Mouse (Mus musculus) hindbrain, embryonic 11.5 days (tissue): Measurements from ENCODE around the gene Ubr4. TPM values are rescaled to one million over a fixed set of nuclear protein-coding genes. Genes with fewer than 3 reads are reported as not detected.
"Not testable (repeated sequence)": the region's sequence is repeated elsewhere in the genome, so short reads cannot be mapped to it uniquely, and the experiment has no call there.

Experiments
- ATAC-seq: fragments of 200-750 bp; cut with Nextera tagmentation; 2 replicates; pipeline ENCODE4 v1.8.0; 2017; ENCODE audit warnings: mild to moderate bottlenecking, moderate TSS enrichment, moderate library complexity; ENCODE audit not compliant: low FRiP score
- DNase-seq: peaks from one replicate; pipeline ENCODE4 v3.0.0-alpha.2; 2015; ENCODE audit warnings: low spot score
- H3K27ac ChIP-seq: fragments of 300-500 bp; sonication (generic); 2 replicates; pipeline ENCODE4 v1.5.1; 2014; ENCODE audit warnings: mild to moderate bottlenecking, low read depth, low read length
- H3K27me3 ChIP-seq: fragments of 300-500 bp; sonication (generic); 2 replicates; pipeline ENCODE4 v1.6.1; 2014; ENCODE audit warnings: mild to moderate bottlenecking, low read length, moderate library complexity, mixed read lengths; ENCODE audit not compliant: control insufficient read depth, insufficient read depth
- H3K36me3 ChIP-seq: fragments of 300-500 bp; sonication (generic); 2 replicates; pipeline ENCODE4 v1.6.1; 2014; ENCODE audit warnings: mild to moderate bottlenecking, low read length, moderate library complexity, mixed read lengths; ENCODE audit not compliant: control insufficient read depth, insufficient read depth
- H3K4me1 ChIP-seq: fragments of 300-500 bp; sonication (generic); replicated peaks from 2 replicates; pipeline ENCODE4 v1.6.1; 2014; ENCODE audit warnings: low read length, mixed read lengths; ENCODE audit not compliant: control insufficient read depth, insufficient read depth
- H3K4me2 ChIP-seq: fragments of 300-500 bp; sonication (generic); replicated peaks from 2 replicates; pipeline ENCODE4 v1.6.1; 2014; ENCODE audit warnings: mild to moderate bottlenecking, low read depth, low read length
- H3K4me3 ChIP-seq: fragments of 300-500 bp; sonication (generic); 2 replicates; pipeline ENCODE4 v1.5.1; 2014; ENCODE audit warnings: low read depth, low read length
- H3K9ac ChIP-seq: fragments of 300-500 bp; sonication (generic); 2 replicates; pipeline ENCODE4 v1.6.1; 2014; ENCODE audit warnings: low read depth, low read length
- H3K9me3 ChIP-seq: fragments of 300-500 bp; sonication (generic); 2 replicates; pipeline ENCODE4 v1.6.1; 2016; ENCODE audit warnings: low read length; ENCODE audit not compliant: control insufficient read depth
- WGBS: fragments of 180-500 bp; shearing (Covaris S2); extraction: QIAGEN DNeasy Blood & Tissue Kit; methylation state at CpG from one replicate; pipeline ENCODE4 v1.1.7; 2014; 5-methylcytosine and 5-hydroxymethylcytosine counted together
- polyA plus RNA-seq: library from polyadenylated mRNA; unstranded; fragments of >200 nt; fragmentation: Nextera tagmentation; extraction: Ambion mirVana; gene quantifications from 2 replicates; pipeline ENCODE4 v1.2.1, GENCODE M21; 2014

Gene Ubr4
- polyA plus RNA-seq, 1 experiment from 2014 or later, result 82.5 TPM

DNA sequence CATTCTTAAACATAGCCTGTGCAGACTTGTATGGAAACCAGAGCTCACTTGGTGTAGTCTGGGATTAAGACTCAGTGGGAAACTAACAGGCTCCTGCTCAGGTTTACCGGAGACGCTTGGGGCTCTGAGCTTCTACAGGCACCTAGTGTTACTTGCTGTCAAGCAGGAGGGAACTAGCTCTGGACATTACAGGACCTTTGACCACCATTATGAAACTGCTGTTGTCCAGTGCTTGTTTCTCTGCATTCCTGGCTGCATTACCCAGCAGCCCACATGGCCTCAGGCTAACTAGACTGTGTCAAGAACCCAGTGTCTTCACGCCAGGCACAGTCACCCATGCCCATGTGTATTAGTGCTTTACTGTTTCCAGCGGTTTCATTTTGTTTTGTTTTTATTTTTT is 20.7 kb downstream of the Ubr4 start:
- Histone ChIP-seq H3K27ac (no peak overlapping the region), H3K9ac (no peak overlapping the region), H3K9me3 (no peaks in the 10 kb centered on the region), H3K4me3 (no peak overlapping the region), H3K27me3 (no peaks in the 10 kb centered on the region), H3K4me1 (no peaks in the 10 kb centered on the region), H3K36me3 (peaks cover 5% of the 10 kb centered on the region; the same call in 1 of the 2 replicates), H3K4me2 (no peak overlapping the region)
- ATAC-seq (no peak), DNase-seq (no peak)
- WGBS, result 90% methylated on average over 4 of the region's 4 CpGs

DNA sequence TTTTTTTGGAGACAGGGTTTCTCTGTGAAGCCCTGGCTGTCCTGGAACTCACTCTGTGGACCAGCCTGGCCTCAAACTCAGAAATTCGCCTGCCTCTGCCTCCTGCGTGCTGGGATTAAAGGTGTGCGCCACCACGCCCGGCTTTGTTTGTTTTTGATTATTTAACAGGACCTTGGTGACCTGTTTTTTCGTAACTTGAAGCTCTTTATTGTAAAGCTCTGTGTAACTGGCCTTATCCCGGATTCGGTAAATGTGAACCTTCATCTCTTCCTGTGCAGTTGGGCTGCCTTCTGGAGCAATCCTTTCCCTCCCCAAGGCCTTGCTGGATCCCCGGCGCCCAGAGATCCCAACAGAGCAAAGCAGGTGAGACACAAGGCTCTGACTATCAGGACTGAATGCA is 21.1 kb downstream of the Ubr4 start:
- Histone ChIP-seq H3K4me3 (no peak overlapping the region), H3K9me3 (no peaks in the 10 kb centered on the region), H3K27me3 (no peaks in the 10 kb centered on the region), H3K9ac (no peak overlapping the region), H3K4me2 (no peak overlapping the region), H3K4me1 (no peaks in the 10 kb centered on the region), H3K27ac (no peak overlapping the region), H3K36me3 (peaks cover 5% of the 10 kb centered on the region; the same call in 1 of the 2 replicates)
- no peak for ATAC-seq
- no peak for DNase-seq
- WGBS, result 88% methylated on average over 10 of the region's 10 CpGs

DNA sequence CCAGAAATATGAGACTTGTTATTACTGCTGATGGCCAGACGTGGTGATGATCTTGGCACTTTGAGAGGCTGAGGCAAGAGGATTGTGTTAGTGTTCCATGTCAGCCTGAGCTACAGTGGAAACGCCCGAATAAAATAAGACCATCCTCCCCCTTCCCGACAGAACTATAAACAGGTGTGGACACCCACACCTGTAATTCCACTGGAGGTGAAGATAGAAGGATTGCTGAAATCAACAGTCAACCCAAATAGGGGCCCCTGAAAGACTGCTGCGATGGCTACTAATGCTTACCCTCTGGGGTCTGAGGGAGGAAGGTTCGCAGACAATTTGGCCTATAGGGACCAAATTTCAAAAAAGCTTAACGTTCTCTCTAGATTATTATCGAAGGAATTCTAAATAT is 27.3 kb downstream of the Ubr4 start:
- WGBS, result 16% methylated on average over 8 of the region's 8 CpGs
- Histone ChIP-seq H3K9me3 (no peaks in the 10 kb centered on the region), H3K4me2 (peak overlapping the region; percentile 83), H3K4me1 (peaks cover 4% of the 10 kb centered on the region), H3K36me3 (no peaks in the 10 kb centered on the region), H3K27ac (peak overlapping the region; percentile 78), H3K27me3 (no peaks in the 10 kb centered on the region), H3K9ac (peak overlapping the region; percentile 84), H3K4me3 (peak overlapping the region; percentile 82)
- DNase-seq, result peak; percentile 5
- ATAC-seq, result no peak

GRCm38 (mm10) chr4:139380207-139380748 is 27.9 kb downstream of the Ubr4 start:
- Histone ChIP-seq H3K9me3 (no peaks in the 10 kb centered on the region), H3K4me1 (peaks cover 4% of the 10 kb centered on the region), H3K27ac (peak overlapping the region; percentile 78), H3K36me3 (no peaks in the 10 kb centered on the region), H3K4me3 (peak overlapping the region; percentile 82), H3K9ac (peak overlapping the region; percentile 84), H3K27me3 (no peaks in the 10 kb centered on the region), H3K4me2 (peak overlapping the region; percentile 83)
- ATAC-seq, result peak; percentile 95
- WGBS, result under 1% methylated on average over 44 of the region's 54 CpGs
- peak; percentile 100 for DNase-seq

DNA sequence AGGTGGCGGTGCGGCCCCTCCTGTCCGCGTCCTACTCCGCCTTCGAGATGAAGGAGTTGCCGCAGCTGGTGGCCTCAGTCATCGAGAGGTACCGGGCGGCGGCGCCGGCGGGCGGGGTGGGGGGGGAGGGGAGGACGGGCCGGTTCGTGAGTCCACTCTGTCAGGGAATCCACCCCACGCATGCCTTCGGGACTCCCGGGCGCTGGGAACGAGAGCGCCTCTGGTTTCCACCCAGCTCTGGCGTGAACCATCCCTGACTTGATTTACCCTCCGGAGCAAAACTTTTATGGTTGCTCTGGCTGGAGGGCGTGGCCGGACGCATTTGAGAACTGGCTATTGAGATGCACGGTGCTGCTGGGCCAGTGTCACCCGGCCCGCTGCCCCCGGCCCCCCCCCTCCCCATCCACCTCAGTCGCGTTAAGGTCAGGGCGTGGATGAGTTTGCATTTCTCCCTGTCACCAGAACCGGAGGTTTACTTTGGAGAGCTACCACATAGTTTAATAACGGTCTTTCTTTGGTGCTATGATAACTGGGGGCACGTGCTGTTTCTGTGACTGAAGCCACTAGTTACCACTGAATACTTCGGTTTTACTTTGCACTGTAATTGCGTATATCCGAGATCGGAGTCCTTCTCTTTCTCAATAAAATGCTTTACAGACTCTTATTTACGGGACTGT is 28.5 kb downstream of the Ubr4 start:
- no peaks in the 10 kb centered on the region for H3K36me3 ChIP-seq
- DNase-seq (peak; percentile 5), ATAC-seq (no peak; the same call in none of the 2 replicates)
- H3K27ac ChIP-seq, result peak overlapping the region; percentile 55
- H3K4me2 ChIP-seq, result peak overlapping the region; percentile 72
- H3K4me1 ChIP-seq, result peaks cover 4% of the 10 kb centered on the region
- H3K9ac ChIP-seq, result peak overlapping the region; percentile 71
- WGBS, result 6% methylated on average over 31 of the region's 44 CpGs
- no peaks in the 10 kb centered on the region for H3K27me3 ChIP-seq
- H3K9me3 ChIP-seq, result no peaks in the 10 kb centered on the region
- H3K4me3 ChIP-seq, result peak overlapping the region; percentile 82

GRCm38 (mm10) chr4:139381452-139381845 is 29.0 kb downstream of the Ubr4 start:
- H3K4me1 ChIP-seq, result peaks cover 4% of the 10 kb centered on the region
- ATAC-seq (no peak), DNase-seq (no peak)
- no peaks in the 10 kb centered on the region for H3K27me3 ChIP-seq
- 55% methylated on average over 4 of the region's 4 CpGs for WGBS
- no peaks in the 10 kb centered on the region for H3K9me3 ChIP-seq
- no peaks in the 10 kb centered on the region for H3K36me3 ChIP-seq
- peak overlapping the region; percentile 82 for H3K4me3 ChIP-seq
- peak overlapping the region; percentile 72 for H3K4me2 ChIP-seq
- peak overlapping the region; percentile 71 for H3K9ac ChIP-seq
- H3K27ac ChIP-seq, result no peak overlapping the region

- 82% methylated on average over 7 of the region's 7 CpGs for WGBS
- Histone ChIP-seq H3K36me3 (no peaks in the 10 kb centered on the region), H3K4me1 (peaks cover 4% of the 10 kb centered on the region), H3K27ac (no peak overlapping the region), H3K27me3 (no peaks in the 10 kb centered on the region), H3K9ac (no peak overlapping the region), H3K9me3 (no peaks in the 10 kb centered on the region), H3K4me3 (no peak overlapping the region), H3K4me2 (no peak overlapping the region)
- DNase-seq, result no peak
- no peak for ATAC-seq
Observed at GRCm38 (mm10) chr4:139382231-139382630, 29.8 kb downstream of the Ubr4 start.

DNA sequence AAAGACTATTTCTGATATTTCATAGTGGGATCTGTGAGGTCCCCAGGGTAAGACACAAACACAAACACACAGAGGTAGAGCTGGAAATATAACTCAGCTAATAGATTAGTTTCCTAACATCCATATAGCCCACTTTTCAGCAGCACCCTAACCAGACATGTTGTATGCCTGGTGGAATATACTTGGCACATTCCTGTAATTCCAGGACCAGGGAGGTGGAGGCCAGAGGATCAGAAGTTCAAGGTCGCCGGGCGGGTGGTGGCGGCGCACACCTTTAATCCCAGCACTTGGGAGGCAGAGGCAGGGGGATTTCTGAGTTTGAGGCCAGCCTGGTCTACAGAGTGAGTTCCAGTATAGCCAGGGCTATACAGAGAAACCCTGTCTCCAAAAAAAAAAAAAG is 33.4 kb downstream of the Ubr4 start:
- WGBS, result 84% methylated on average over 5 of the region's 5 CpGs
- not testable (repeated sequence) for H3K27ac ChIP-seq, ATAC-seq, H3K9ac ChIP-seq, H3K4me3 ChIP-seq, DNase-seq, H3K27me3 ChIP-seq, H3K9me3 ChIP-seq, H3K36me3 ChIP-seq, H3K4me2 ChIP-seq, H3K4me1 ChIP-seq

DNA sequence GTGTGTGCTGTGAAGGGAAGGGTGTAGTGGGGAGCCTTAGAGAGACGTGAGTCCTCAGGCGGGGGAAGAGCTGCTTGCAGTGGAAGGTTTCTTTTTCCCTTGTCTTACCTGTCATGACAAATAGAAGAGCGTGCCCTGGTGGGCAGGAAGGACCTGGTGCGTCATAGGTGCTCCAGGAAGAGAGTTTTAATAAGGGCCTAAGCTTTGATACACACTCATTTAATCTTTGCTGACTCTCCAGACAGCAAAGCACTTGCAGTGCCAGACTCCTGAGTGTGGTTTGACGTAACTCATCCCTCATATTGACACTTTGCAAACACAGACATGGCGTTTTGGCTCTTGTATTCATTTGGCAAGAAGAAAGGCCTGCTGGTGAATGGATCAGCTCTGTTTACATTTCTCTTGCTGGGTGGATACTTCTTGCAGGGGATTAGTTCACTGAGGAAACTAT is 34.5 kb downstream of the Ubr4 start:
- Histone ChIP-seq H3K9ac (no peak overlapping the region), H3K4me1 (no peaks in the 10 kb centered on the region), H3K27me3 (no peaks in the 10 kb centered on the region), H3K4me2 (no peak overlapping the region), H3K36me3 (no peaks in the 10 kb centered on the region), H3K4me3 (no peak overlapping the region), H3K9me3 (no peaks in the 10 kb centered on the region), H3K27ac (no peak overlapping the region)
- DNase-seq, result no peak
- ATAC-seq, result no peak
- WGBS, result 71% methylated on average over 6 of the region's 6 CpGs
